Mouse (Mus musculus) megakaryocyte, embryonic 14.5 days (primary cell): ENCODE measurements around the gene Olfr877.

ENCODE experiments used
- FLI1 ChIP-seq: IDR thresholded peaks from 2 replicates; pipeline ENCODE4 v1.6.1; 2012; ENCODE audit warnings: low read length, inconsistent platforms, mixed read lengths
- GATA1 ChIP-seq: IDR thresholded peaks from 3 replicates; pipeline ENCODE4 v1.6.1; 2012; ENCODE audit warnings: mixed read lengths, low read length, inconsistent platforms, borderline replicate concordance

GRCm38 (mm10) chr9:37905555-37905954 lies 51.5 kb downstream of the Olfr877 start:
- TF ChIP-seq GATA1 (no peak), FLI1 (no peak)
